8 mouse cellular contexts compared by ENCODE assay signal in the genomic region with DNA sequence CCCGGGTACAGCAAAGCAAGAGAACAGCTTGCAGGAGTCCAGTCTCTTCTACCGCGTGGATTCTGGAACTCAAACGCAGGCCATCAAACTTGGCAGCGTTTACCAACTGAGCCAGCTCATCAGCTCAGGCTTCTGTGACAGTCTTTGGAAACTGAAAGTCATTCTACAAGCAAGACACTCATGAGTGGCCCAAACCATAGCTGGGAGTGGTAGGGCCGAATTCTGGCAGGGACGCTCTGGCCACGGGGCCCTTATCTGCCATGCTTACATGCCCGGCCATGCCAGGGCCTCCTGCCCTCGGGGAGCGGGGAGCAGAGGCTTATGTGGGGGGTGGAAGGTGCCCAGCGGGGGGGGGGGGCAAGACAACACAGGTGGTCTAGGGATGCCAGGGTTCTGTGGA. TPM values are rescaled to one million over a fixed set of nuclear protein-coding genes. Genes with fewer than 3 reads are reported as not detected.
DNase-seq lines count a peak whose midpoint lies in the region; ATAC-seq and TF ChIP-seq lines count a peak whose summit lies in the region.

No protein-coding gene starts in this region.

- H3K9me3 ChIP-seq in lung, embryonic 16.5 days (ENCODE audit: control insufficient read depth, low read length) = no peaks in the 10 kb centered on the region
- no peaks in the 10 kb centered on the region for H3K9me3 ChIP-seq in hindbrain, postnatal 0 days (ENCODE audit: low read length)

- no peak overlapping the region for H3K4me3 ChIP-seq in lung, embryonic 16.5 days (ENCODE audit: low read length)
- H3K4me3 ChIP-seq in hindbrain, postnatal 0 days (ENCODE audit: low read length) = no peak overlapping the region
- H3K4me3 ChIP-seq in olfactory bulb, adult 2 months (ENCODE audit: insufficient read depth, low read depth, low read length) = no peak overlapping the region

- WGBS in lung, embryonic 16.5 days = 58% methylated on average over 11 of the region's 12 CpGs
- 61% methylated on average over 12 of the region's 12 CpGs for WGBS in hindbrain, postnatal 0 days
- 71% methylated on average over 12 of the region's 12 CpGs for WGBS in olfactory bulb, adult 2 months

- peaks cover 74% of the 10 kb centered on the region for H3K4me1 ChIP-seq in lung, embryonic 16.5 days (replicated peaks; ENCODE audit: control insufficient read depth, insufficient read depth, low read length)
- H3K4me1 ChIP-seq in hindbrain, postnatal 0 days (ENCODE audit: insufficient read depth, low read length) = 0 out of 2 replicates have a peak, but pooled peaks cover 12% of the 10 kb centered on the region
- peaks cover 30% of the 10 kb centered on the region for H3K4me1 ChIP-seq in olfactory bulb, adult 2 months (ENCODE audit: control insufficient read depth, insufficient read depth, low read length)

- peak overlapping the region; percentile 88 for H3K27ac ChIP-seq in lung, embryonic 16.5 days (ENCODE audit: low read length)
- H3K27ac ChIP-seq in hindbrain, postnatal 0 days = peak overlapping the region; percentile 48; the same call in 1 of the 2 replicates
- H3K27ac ChIP-seq in olfactory bulb, adult 2 months (ENCODE audit: insufficient read depth, low read depth, low read length) = 0 out of 2 replicates have a peak overlapping the region, but pooled peaks have one; percentile 27

- H3K27me3 ChIP-seq in lung, embryonic 16.5 days (ENCODE audit: control insufficient read depth, insufficient read depth, low read depth, low read length) = peaks cover 17% of the 10 kb centered on the region
- H3K27me3 ChIP-seq in hindbrain, postnatal 0 days (ENCODE audit: insufficient read depth, low read length) = peaks cover 13% of the 10 kb centered on the region; the same call in 1 of the 2 replicates

- TF ChIP-seq CTCF in hindbrain, postnatal 0 days (IDR thresholded peaks at IDR 0.05; ENCODE audit: low read depth) = no peak
- no peak for TF ChIP-seq CTCF in olfactory bulb, adult 2 months (IDR thresholded peaks at IDR 0.05; ENCODE audit: insufficient read depth, low read depth, low read length)

- TF ChIP-seq POLR2A in olfactory bulb, adult 2 months (IDR thresholded peaks at IDR 0.05; ENCODE audit: insufficient read depth, low read depth, low read length) = no peak

- H3K36me3 ChIP-seq in lung, embryonic 16.5 days (ENCODE audit: control insufficient read depth, insufficient read depth, low read length) = no peaks in the 10 kb centered on the region
- no peaks in the 10 kb centered on the region for H3K36me3 ChIP-seq in hindbrain, postnatal 0 days (ENCODE audit: insufficient read depth, low read length)

- ATAC-seq in lung, embryonic 16.5 days (ENCODE audit: low read depth) = no peak
- no peak for ATAC-seq in hindbrain, postnatal 0 days
- no peak for ATAC-seq in CD4-positive, CD25-positive, alpha-beta regulatory T cell, adult 4 months

- no peak overlapping the region for H3K4me2 ChIP-seq in lung, embryonic 16.5 days (ENCODE audit: low read depth, low read length)
- H3K4me2 ChIP-seq in hindbrain, postnatal 0 days (ENCODE audit: low read depth, low read length) = no peak overlapping the region

- 0 out of 2 replicates have a peak overlapping the region, but pooled peaks have one; percentile 33 for H3K9ac ChIP-seq in lung, embryonic 16.5 days (ENCODE audit: low read length)
- no peak overlapping the region for H3K9ac ChIP-seq in hindbrain, postnatal 0 days (replicated peaks; ENCODE audit: low read length)

- DNase-seq in adrenal gland, postnatal 36 days = peak; percentile 56 to 57
- no peak for DNase-seq in adrenal gland, adult 18-20 months (ENCODE audit: low spot score in 2 of 2)
- no peak for DNase-seq in lung, postnatal 14 days
- no peak for DNase-seq in hindbrain, postnatal 0 days (ENCODE audit: low spot score)
- DNase-seq in layer of hippocampus, adult 9-10 months (ENCODE audit: low spot score) = no peak

RNA-seq across cellular contexts. Expression of gene Wbp2, which starts 16.8 kb away (rescaled TPM):
- total RNA-seq in adrenal gland, postnatal 36 days (2021) = 100 to 1,000 TPM; 157 to 178 TPM
- 100 to 1,000 TPM; 163 to 187 TPM for total RNA-seq in adrenal gland, adult 18-20 months (2021)
- 95.4 and 98.9 TPM in 2 replicates for polyA plus RNA-seq in lung, embryonic 16.5 days (2015; fragmentation: Nextera tagmentation; extraction: Ambion mirVana)
- 146 and 171 TPM in 2 replicates for total RNA-seq in hindbrain, postnatal 0 days (2014; rRNA removed)
- polyA plus RNA-seq in hindbrain, postnatal 0 days (2015; fragmentation: Nextera tagmentation; extraction: Ambion mirVana) = 206 and 234 TPM in 2 replicates
- 339 TPM in 1 of 2 replicates, not detected in the other for polyA plus RNA-seq in olfactory bulb, adult 2 months (2012; ENCODE audit: insufficient read depth, insufficient read length, low replicate concordance, missing spikeins)
- polyA plus RNA-seq in CD4-positive, CD25-positive, alpha-beta regulatory T cell, adult 4 months (2017; shearing (Covaris generic)) = 100 to 1,000 TPM; 133 to 265 TPM

RNA-seq across cellular contexts. Expression of gene Trim47, which starts 23.4 kb away (rescaled TPM):
- total RNA-seq in adrenal gland, postnatal 36 days (2021) = 10 to 100 TPM; 14.7 to 23.0 TPM
- 10 to 100 TPM; 14.6 to 23.5 TPM for total RNA-seq in adrenal gland, adult 18-20 months (2021)
- polyA plus RNA-seq in lung, embryonic 16.5 days (2015; fragmentation: Nextera tagmentation; extraction: Ambion mirVana) = 20.4 and 24.8 TPM in 2 replicates
- total RNA-seq in hindbrain, postnatal 0 days (2014; rRNA removed) = 14.2 and 17.0 TPM in 2 replicates
- polyA plus RNA-seq in hindbrain, postnatal 0 days (2015; fragmentation: Nextera tagmentation; extraction: Ambion mirVana) = 9.5 and 10.1 TPM in 2 replicates
- not detected in 2 replicates for polyA plus RNA-seq in olfactory bulb, adult 2 months (2012; ENCODE audit: insufficient read depth, insufficient read length, low replicate concordance, missing spikeins)
- not detected for polyA plus RNA-seq in CD4-positive, CD25-positive, alpha-beta regulatory T cell, adult 4 months (2017; shearing (Covaris generic))

RNA-seq across cellular contexts. Expression of gene Unc13d, which starts 25.8 kb away (rescaled TPM):
- under 1 TPM; 0.49 to 0.66 TPM for total RNA-seq in adrenal gland, postnatal 36 days (2021)
- total RNA-seq in adrenal gland, adult 18-20 months (2021) = 1 to 10 TPM; 1.0 to 1.3 TPM
- 7.2 and 8.9 TPM in 2 replicates for polyA plus RNA-seq in lung, embryonic 16.5 days (2015; fragmentation: Nextera tagmentation; extraction: Ambion mirVana)
- total RNA-seq in hindbrain, postnatal 0 days (2014; rRNA removed) = 0.65 and 1.3 TPM in 2 replicates
- 0.65 and 0.96 TPM in 2 replicates for polyA plus RNA-seq in hindbrain, postnatal 0 days (2015; fragmentation: Nextera tagmentation; extraction: Ambion mirVana)
- polyA plus RNA-seq in olfactory bulb, adult 2 months (2012; ENCODE audit: insufficient read depth, insufficient read length, low replicate concordance, missing spikeins) = not detected in 2 replicates
- 100 to 1,000 TPM in 1 of 2 experiments, 10 to 100 TPM in 1; 73.8 to 138 TPM for polyA plus RNA-seq in CD4-positive, CD25-positive, alpha-beta regulatory T cell, adult 4 months (2017; shearing (Covaris generic))

RNA-seq across cellular contexts. Expression of gene Trim65, which starts 27.4 kb away (rescaled TPM):
- total RNA-seq in adrenal gland, postnatal 36 days (2021) = 10 to 100 TPM in 1 of 2 experiments, 1 to 10 TPM in 1; 9.3 to 11.7 TPM
- 10 to 100 TPM; 12.9 to 13.1 TPM for total RNA-seq in adrenal gland, adult 18-20 months (2021)
- polyA plus RNA-seq in lung, embryonic 16.5 days (2015; fragmentation: Nextera tagmentation; extraction: Ambion mirVana) = 5.1 and 6.4 TPM in 2 replicates
- total RNA-seq in hindbrain, postnatal 0 days (2014; rRNA removed) = 8.2 and 9.6 TPM in 2 replicates
- 2.4 TPM in 2 replicates for polyA plus RNA-seq in hindbrain, postnatal 0 days (2015; fragmentation: Nextera tagmentation; extraction: Ambion mirVana)
- polyA plus RNA-seq in olfactory bulb, adult 2 months (2012; ENCODE audit: insufficient read depth, insufficient read length, low replicate concordance, missing spikeins) = not detected in 2 replicates
- polyA plus RNA-seq in CD4-positive, CD25-positive, alpha-beta regulatory T cell, adult 4 months (2017; shearing (Covaris generic)) = 10 to 100 TPM; 14.4 to 17.9 TPM

RNA-seq across cellular contexts. Expression of gene Mrpl38, which starts 35.1 kb away (rescaled TPM):
- 100 to 1,000 TPM in 1 of 2 experiments, 10 to 100 TPM in 1; 95.9 to 107 TPM for total RNA-seq in adrenal gland, postnatal 36 days (2021)
- total RNA-seq in adrenal gland, adult 18-20 months (2021) = 100 to 1,000 TPM; 106 to 115 TPM
- 79.3 and 80.6 TPM in 2 replicates for polyA plus RNA-seq in lung, embryonic 16.5 days (2015; fragmentation: Nextera tagmentation; extraction: Ambion mirVana)
- total RNA-seq in hindbrain, postnatal 0 days (2014; rRNA removed) = 83.9 and 94.0 TPM in 2 replicates
- 71.9 and 73.3 TPM in 2 replicates for polyA plus RNA-seq in hindbrain, postnatal 0 days (2015; fragmentation: Nextera tagmentation; extraction: Ambion mirVana)
- polyA plus RNA-seq in olfactory bulb, adult 2 months (2012; ENCODE audit: insufficient read depth, insufficient read length, low replicate concordance, missing spikeins) = not detected in 2 replicates
- 10 to 100 TPM; 22.7 to 25.5 TPM for polyA plus RNA-seq in CD4-positive, CD25-positive, alpha-beta regulatory T cell, adult 4 months (2017; shearing (Covaris generic))

Comparison
In these comparisons a context has a peak if more than half of its experiments do, and no peak if none do; other contexts are left out.
1. DNase-seq: peak in adrenal gland, postnatal 36 days (2 of 2); none in adrenal gland, adult 18-20 months (0 of 2), lung, postnatal 14 days (single experiment), hindbrain, postnatal 0 days (single experiment) and layer of hippocampus, adult 9-10 months (single experiment).
2. H3K27ac ChIP-seq: peak in every context shown above with its lines; median percentile 88 in lung, embryonic 16.5 days; 48 in hindbrain, postnatal 0 days; 27 in olfactory bulb, adult 2 months.